Mouse (Mus musculus) heart, embryonic 16.5 days (tissue): ENCODE data around the gene Dcaf6. TPM values are rescaled to one million over a fixed set of nuclear protein-coding genes. Genes with fewer than 3 reads are reported as not detected.

ENCODE experiments used
- ATAC-seq: fragments of 200-750 bp; cut with Nextera tagmentation; replicated peaks from 2 replicates; pipeline ENCODE4 v1.8.0; 2017; ENCODE audit warnings: moderate number of reproducible peaks; ENCODE audit not compliant: insufficient read depth, low FRiP score; ENCODE audit errors: extremely low read depth
- H3K27ac ChIP-seq: fragments of 300-500 bp; sonication (generic); 2 replicates; pipeline ENCODE4 v1.5.1; 2014; ENCODE audit warnings: mild to moderate bottlenecking, low read length, control low read depth, moderate library complexity
- H3K27me3 ChIP-seq: fragments of 300-500 bp; sonication (generic); 2 replicates; pipeline ENCODE4 v1.6.1; 2014; ENCODE audit warnings: low read length, mixed read lengths; ENCODE audit not compliant: control insufficient read depth, insufficient read depth
- H3K36me3 ChIP-seq: fragments of 300-500 bp; sonication (generic); 2 replicates; pipeline ENCODE4 v1.6.1; 2014; ENCODE audit not compliant: control insufficient read depth, insufficient read depth
- H3K4me1 ChIP-seq: fragments of 300-500 bp; sonication (generic); 2 replicates; pipeline ENCODE4 v1.6.1; 2014; ENCODE audit warnings: low read length, mixed read lengths; ENCODE audit not compliant: control insufficient read depth, insufficient read depth
- H3K4me2 ChIP-seq: fragments of 300-500 bp; sonication (generic); 2 replicates; pipeline ENCODE4 v1.6.1; 2014; ENCODE audit warnings: low read depth, mild to moderate bottlenecking, control low read depth, low read length
- H3K4me3 ChIP-seq: fragments of 300-500 bp; sonication (generic); 2 replicates; pipeline ENCODE4 v1.5.1; 2014; ENCODE audit warnings: mild to moderate bottlenecking, control low read depth, low read length
- H3K9ac ChIP-seq: fragments of 300-500 bp; sonication (generic); 2 replicates; pipeline ENCODE4 v1.6.1; 2014; ENCODE audit warnings: low read length, control low read depth
- H3K9me3 ChIP-seq: fragments of 300-500 bp; sonication (generic); replicated peaks from 2 replicates; pipeline ENCODE4 v1.6.1; 2016; ENCODE audit warnings: low read length; ENCODE audit not compliant: control insufficient read depth
- WGBS: fragments of 180-500 bp; shearing (Covaris S2); extraction: QIAGEN DNeasy Blood & Tissue Kit; methylation state at CpG from one replicate; pipeline ENCODE4 v1.1.7; 2014; 5-methylcytosine and 5-hydroxymethylcytosine counted together
- polyA plus RNA-seq: library from polyadenylated mRNA; unstranded; fragments of >200 nt; fragmentation: Nextera tagmentation; extraction: Ambion mirVana; gene quantifications from 2 replicates; pipeline ENCODE4 v1.2.1, GENCODE M21; 2015

Gene Dcaf6
- polyA plus RNA-seq, 1 experiment from 2014 or later: 18.9 TPM

GRCm38 (mm10) chr1:165440788-165441187 lies 19.5 kb downstream of the Dcaf6 start:
- H3K27me3 ChIP-seq: no peaks in the 10 kb centered on the region
- no peaks in the 10 kb centered on the region for H3K4me1 ChIP-seq
- no peak overlapping the region for H3K27ac ChIP-seq
- no peak overlapping the region for H3K4me3 ChIP-seq
- no peak overlapping the region for H3K4me2 ChIP-seq
- no peaks in the 10 kb centered on the region for H3K36me3 ChIP-seq
- WGBS: 86% methylated on average over 3 of the region's 3 CpGs
- ATAC-seq: no peak
- H3K9ac ChIP-seq: no peak overlapping the region
- no peaks in the 10 kb centered on the region for H3K9me3 ChIP-seq

GRCm38 (mm10) chr1:165438289-165439021 lies 21.8 kb downstream of the Dcaf6 start:
- ATAC-seq: no peak
- no peak overlapping the region for H3K27ac ChIP-seq
- H3K4me3 ChIP-seq: no peak overlapping the region
- H3K27me3 ChIP-seq: no peaks in the 10 kb centered on the region
- no peaks in the 10 kb centered on the region; the same call in 1 of the 2 replicates for H3K9me3 ChIP-seq
- H3K4me2 ChIP-seq: no peak overlapping the region
- no peak overlapping the region for H3K9ac ChIP-seq
- no peaks in the 10 kb centered on the region for H3K4me1 ChIP-seq
- no peaks in the 10 kb centered on the region for H3K36me3 ChIP-seq
- WGBS: 91% methylated on average over 1 of the region's 1 CpGs

DNA sequence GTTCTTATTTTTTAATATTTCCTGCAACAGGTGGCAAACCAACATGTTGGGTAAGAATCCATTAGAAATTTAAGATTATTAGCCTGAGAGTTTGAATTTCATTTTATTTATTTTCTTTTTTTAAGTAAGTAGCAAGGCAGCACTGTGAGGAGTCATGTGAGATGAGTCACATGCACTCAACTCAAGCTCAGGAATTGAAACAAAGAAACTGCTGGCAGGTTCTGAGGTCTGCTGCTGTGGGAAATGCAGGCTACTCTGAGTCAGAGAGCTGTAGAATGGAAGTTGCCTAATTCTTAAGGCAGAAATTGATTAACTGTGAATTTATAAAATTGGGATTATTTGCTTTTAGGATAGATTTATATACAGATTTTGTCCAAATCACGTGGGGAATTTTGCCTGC lies 27.4 kb downstream of the Dcaf6 start:
- Histone ChIP-seq H3K27ac (no peak overlapping the region), H3K4me2 (no peak overlapping the region)
- 72% methylated on average over 1 of the region's 1 CpGs for WGBS

GRCm38 (mm10) chr1:165426254-165426653 lies 34.0 kb downstream of the Dcaf6 start:
- Histone ChIP-seq H3K4me2 (no peak overlapping the region), H3K4me1 (no peaks in the 10 kb centered on the region), H3K9me3 (no peaks in the 10 kb centered on the region), H3K4me3 (no peak overlapping the region), H3K9ac (no peak overlapping the region), H3K27me3 (no peaks in the 10 kb centered on the region), H3K27ac (no peak overlapping the region), H3K36me3 (no peaks in the 10 kb centered on the region)
- no peak for ATAC-seq
- 92% methylated on average over 2 of the region's 2 CpGs for WGBS

More for the DNA sequence above, 27.4 kb downstream of the Dcaf6 start:
- Histone ChIP-seq H3K36me3 (no peaks in the 10 kb centered on the region), H3K9ac (no peak overlapping the region), H3K27me3 (no peaks in the 10 kb centered on the region), H3K9me3 (no peaks in the 10 kb centered on the region; the same call in 1 of the 2 replicates), H3K4me3 (no peak overlapping the region), H3K4me1 (no peaks in the 10 kb centered on the region)
- no peak for ATAC-seq

DNA sequence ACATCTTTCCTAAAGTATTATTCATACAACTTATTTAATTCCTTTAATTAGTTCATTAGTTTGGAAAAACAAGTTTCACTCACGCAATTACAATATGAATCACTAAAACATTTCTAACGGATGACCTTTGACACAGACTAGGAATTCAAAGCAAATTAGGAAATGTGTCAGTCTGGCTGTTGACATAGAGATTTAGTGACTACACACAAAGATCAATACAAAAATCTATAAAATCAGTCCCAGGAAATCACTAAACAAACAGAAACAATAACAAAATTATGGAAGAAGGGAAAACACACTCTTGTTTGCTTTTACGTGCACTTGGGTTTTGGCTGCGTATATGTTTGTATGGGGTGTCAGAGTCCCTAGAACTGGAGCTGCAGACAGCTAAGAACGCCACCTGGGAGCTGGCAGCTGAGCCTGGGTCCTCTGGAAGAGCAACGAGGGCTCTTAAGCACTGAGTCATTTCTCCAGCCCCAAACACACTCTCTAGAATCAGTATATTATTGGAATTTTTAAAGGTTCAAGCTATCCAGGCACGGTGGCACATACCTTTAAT lies 38.8 kb downstream of the Dcaf6 start:
- 77% methylated on average over 7 of the region's 7 CpGs for WGBS
- Histone ChIP-seq H3K9me3 (no peaks in the 10 kb centered on the region), H3K27ac (no peak overlapping the region), H3K9ac (no peak overlapping the region), H3K4me3 (no peak overlapping the region), H3K27me3 (no peaks in the 10 kb centered on the region), H3K4me1 (no peaks in the 10 kb centered on the region), H3K4me2 (no peak overlapping the region), H3K36me3 (0 out of 2 replicates have a peak, but pooled peaks cover 3% of the 10 kb centered on the region)
- no peak for ATAC-seq

GRCm38 (mm10) chr1:165396401-165396805 lies 63.9 kb downstream of the Dcaf6 start:
- H3K9me3 ChIP-seq: no peaks in the 10 kb centered on the region
- no peak for ATAC-seq
- no peak overlapping the region for H3K27ac ChIP-seq
- H3K27me3 ChIP-seq: no peaks in the 10 kb centered on the region
- no peak overlapping the region for H3K4me3 ChIP-seq
- H3K4me1 ChIP-seq: no peaks in the 10 kb centered on the region
- H3K9ac ChIP-seq: no peak overlapping the region
- no peak overlapping the region for H3K4me2 ChIP-seq
- WGBS: 81% methylated on average over 2 of the region's 2 CpGs
- H3K36me3 ChIP-seq: no peaks in the 10 kb centered on the region

- Histone ChIP-seq H3K4me1 (no peaks in the 10 kb centered on the region), H3K4me3 (no peak overlapping the region), H3K4me2 (no peak overlapping the region), H3K36me3 (no peaks in the 10 kb centered on the region), H3K9ac (no peak overlapping the region), H3K27me3 (no peaks in the 10 kb centered on the region), H3K9me3 (no peaks in the 10 kb centered on the region), H3K27ac (no peak overlapping the region)
- ATAC-seq: no peak
- 83% methylated on average over 4 of the region's 4 CpGs for WGBS
Observed at GRCm38 (mm10) chr1:165395940-165396339, 64.3 kb downstream of the Dcaf6 start.

DNA sequence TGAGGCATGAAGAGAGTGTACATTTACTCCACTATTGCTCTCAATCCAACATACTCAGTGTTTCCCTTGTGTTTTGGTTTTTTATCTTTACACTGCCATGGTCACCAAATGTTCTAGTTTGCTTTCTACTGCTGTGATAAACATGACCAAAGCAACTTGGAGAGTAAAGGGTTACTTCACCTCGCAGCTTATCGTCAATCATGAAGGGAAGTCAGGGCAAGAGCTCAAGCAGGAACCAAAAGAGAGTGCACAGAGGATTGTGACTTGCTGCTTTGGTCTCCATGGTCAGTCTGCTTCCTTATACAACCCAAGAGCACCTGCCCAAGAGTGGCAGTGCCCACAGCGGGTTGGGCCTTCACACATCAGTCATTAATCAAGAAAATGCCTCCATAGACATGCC lies 65.4 kb downstream of the Dcaf6 start:
- Histone ChIP-seq H3K27me3 (no peaks in the 10 kb centered on the region), H3K27ac (no peak overlapping the region), H3K36me3 (no peaks in the 10 kb centered on the region), H3K4me2 (no peak overlapping the region), H3K4me1 (no peaks in the 10 kb centered on the region), H3K9ac (no peak overlapping the region), H3K9me3 (no peaks in the 10 kb centered on the region), H3K4me3 (no peak overlapping the region)
- no peak for ATAC-seq
- WGBS: 55% methylated on average over 3 of the region's 3 CpGs

- H3K9ac ChIP-seq: no peak overlapping the region
- no peaks in the 10 kb centered on the region for H3K36me3 ChIP-seq
- no peaks in the 10 kb centered on the region for H3K9me3 ChIP-seq
- H3K4me2 ChIP-seq: no peak overlapping the region
- no peak overlapping the region for H3K27ac ChIP-seq
- no peaks in the 10 kb centered on the region for H3K4me1 ChIP-seq
- no peaks in the 10 kb centered on the region for H3K27me3 ChIP-seq
- no peak overlapping the region for H3K4me3 ChIP-seq
- 76% methylated on average over 1 of the region's 1 CpGs for WGBS
- no peak for ATAC-seq
Observed at GRCm38 (mm10) chr1:165393033-165393432, 67.2 kb downstream of the Dcaf6 start.
